Mouse (Mus musculus) CH12.LX (cell line): Measurements from ENCODE around the gene Dnah1. TPM values are rescaled to one million over a fixed set of nuclear protein-coding genes. Genes with fewer than 3 reads are reported as not detected.

ENCODE experiments used
- DNase-seq: peaks from one replicate; pipeline ENCODE4 v3.0.0-alpha.2; 2013; ENCODE audit errors: extremely low read depth
- H3K27ac ChIP-seq: 2 replicates; pipeline ENCODE4 v1.5.1; 2012; ENCODE audit warnings: low read depth, mild to moderate bottlenecking, control low read depth, moderate library complexity; ENCODE audit not compliant: insufficient read depth
- H3K27me3 ChIP-seq: replicated peaks from 2 replicates; pipeline ENCODE3; 2012; ENCODE audit warnings: inconsistent platforms
- H3K36me3 ChIP-seq, 2 experiments: replicated peaks in 1 of 2; 2 replicates each; pipeline versions ENCODE3 to v1.6.1; 2012; ENCODE audit warnings: inconsistent platforms in 1 of 2, low read length in 1 of 2, mild to moderate bottlenecking in 1 of 2, mixed read lengths in 1 of 2, moderate library complexity in 1 of 2; ENCODE audit not compliant: control insufficient read depth in 1 of 2, insufficient read depth in 1 of 2
- H3K4me1 ChIP-seq, 2 experiments: 2 replicates each; pipeline ENCODE4 v1.6.1; 2012; ENCODE audit warnings: inconsistent platforms in 1 of 2, moderate library complexity in 1 of 2; ENCODE audit not compliant: insufficient read depth in 2 of 2, control insufficient read depth in 1 of 2
- H3K4me2 ChIP-seq: 2 replicates; pipeline ENCODE4 v1.6.1; 2012; ENCODE audit warnings: low read depth, mild to moderate bottlenecking, control low read depth; ENCODE audit not compliant: poor library complexity, insufficient read depth, severe bottlenecking
- H3K4me3 ChIP-seq, 3 experiments: fragments of 150-350 bp in 1 of 3; sonication (generic) in 1 of 3; replicated peaks in 1 of 3; 2 replicates each; pipeline versions ENCODE3 to v1.5.1; 2011 to 2012; ENCODE audit warnings: low read depth in 2 of 3, low read length in 2 of 3, mild to moderate bottlenecking in 2 of 3, moderate library complexity in 2 of 3, control low read depth in 1 of 3, improper control_type of control experiment in 1 of 3, inconsistent platforms in 1 of 3, mixed read lengths in 1 of 3; ENCODE audit not compliant: poor library complexity in 1 of 3
- H3K79me2 ChIP-seq: replicated peaks from 2 replicates; pipeline ENCODE4 v1.6.1; 2012; ENCODE audit warnings: mild to moderate bottlenecking, moderate library complexity; ENCODE audit not compliant: control insufficient read depth, poor library complexity, insufficient read depth, severe bottlenecking; ENCODE audit errors: extremely low read depth
- H3K9ac ChIP-seq: 2 replicates; pipeline ENCODE4 v1.6.1; 2012; ENCODE audit warnings: low read depth, mild to moderate bottlenecking, control low read depth, moderate library complexity; ENCODE audit not compliant: insufficient read depth
- H3K9me3 ChIP-seq: replicated peaks from 2 replicates; pipeline ENCODE3; 2012; ENCODE audit warnings: low read length, inconsistent platforms, mixed read lengths
- BHLHE40 ChIP-seq: IDR thresholded peaks from 2 replicates; pipeline ENCODE4 v1.6.1; 2011; ENCODE audit warnings: mild to moderate bottlenecking, low read depth, low read length, improper control_type of control experiment
- CHD1 ChIP-seq: IDR thresholded peaks from 2 replicates; pipeline ENCODE4 v1.6.1; 2012; ENCODE audit warnings: low read depth, low read length, improper control_type of control experiment, inconsistent platforms
- CHD2 ChIP-seq: IDR thresholded peaks from 2 replicates; pipeline ENCODE4 v1.6.1; 2011; ENCODE audit warnings: low read length, improper control_type of control experiment
- CTCF ChIP-seq, 2 experiments: IDR thresholded peaks in 1 of 2; conservative IDR thresholded peaks in 1 of 2; 2 replicates each; pipeline ENCODE4 v1.5.1; 2011 to 2012; ENCODE audit warnings: low read depth in 2 of 2, low read length in 2 of 2, improper control_type of control experiment in 1 of 2, inconsistent platforms in 1 of 2, mild to moderate bottlenecking in 1 of 2, moderate library complexity in 1 of 2
- ELF1 ChIP-seq: IDR thresholded peaks from 2 replicates; pipeline ENCODE4 v1.6.1; 2014; ENCODE audit warnings: low read depth, mild to moderate bottlenecking, inconsistent platforms, low read length, improper control_type of control experiment
- EP300 ChIP-seq: IDR thresholded peaks from 2 replicates; pipeline ENCODE4 v1.6.1; 2011; ENCODE audit warnings: low read length, improper control_type of control experiment
- ETS1 ChIP-seq: conservative IDR thresholded peaks from 2 replicates; pipeline ENCODE4 v1.6.1; 2012; ENCODE audit warnings: low read depth, mild to moderate bottlenecking, inconsistent platforms, low read length, improper control_type of control experiment, moderate library complexity
- HCFC1 ChIP-seq: IDR thresholded peaks from 2 replicates; pipeline ENCODE4 v1.6.1; 2012; ENCODE audit warnings: low read depth, mild to moderate bottlenecking, inconsistent platforms, low read length, improper control_type of control experiment
- IRF4 ChIP-seq: IDR thresholded peaks from 2 replicates; pipeline ENCODE4 v1.6.1; 2014; ENCODE audit warnings: low read depth, mild to moderate bottlenecking, inconsistent platforms, low read length, improper control_type of control experiment
- JUN ChIP-seq: IDR thresholded peaks from 2 replicates; pipeline ENCODE4 v1.6.1; 2011; ENCODE audit warnings: low read depth, mild to moderate bottlenecking, low read length, improper control_type of control experiment, moderate library complexity; ENCODE audit not compliant: insufficient read depth
- KAT2A ChIP-seq: IDR thresholded peaks from 2 replicates; pipeline ENCODE4 v1.6.1; 2012; ENCODE audit warnings: low read length, improper control_type of control experiment, inconsistent platforms; ENCODE audit not compliant: insufficient replicate concordance
- MAFK ChIP-seq: IDR thresholded peaks from 2 replicates; pipeline ENCODE4 v1.6.1; 2011; ENCODE audit warnings: low read length, improper control_type of control experiment; ENCODE audit not compliant: insufficient replicate concordance
- MAZ ChIP-seq: IDR thresholded peaks from 2 replicates; pipeline ENCODE4 v1.6.1; 2012; ENCODE audit warnings: low read depth, mild to moderate bottlenecking, inconsistent platforms, low read length, improper control_type of control experiment, moderate library complexity
- MEF2A ChIP-seq: IDR thresholded peaks from 2 replicates; pipeline ENCODE4 v1.6.1; 2014; ENCODE audit warnings: low read depth, mild to moderate bottlenecking, inconsistent platforms, low read length, improper control_type of control experiment, borderline replicate concordance
- MXI1 ChIP-seq: IDR thresholded peaks from 2 replicates; pipeline ENCODE4 v1.6.1; 2011; ENCODE audit warnings: mild to moderate bottlenecking, low read depth, low read length, improper control_type of control experiment
- NELFE ChIP-seq: IDR thresholded peaks from 2 replicates; pipeline ENCODE4 v1.6.1; 2011; ENCODE audit warnings: low read depth, low read length, improper control_type of control experiment
- NRF1 ChIP-seq: IDR thresholded peaks from 2 replicates; pipeline ENCODE4 v1.6.1; 2014; ENCODE audit warnings: low read depth, mild to moderate bottlenecking, inconsistent platforms, low read length, improper control_type of control experiment, moderate library complexity
- PAX5 ChIP-seq: IDR thresholded peaks from 2 replicates; pipeline ENCODE4 v1.6.1; 2012; ENCODE audit warnings: low read length, inconsistent platforms, mixed read lengths
- POLR2A ChIP-seq: IDR thresholded peaks from 2 replicates; pipeline ENCODE4 v1.6.1; 2011; ENCODE audit warnings: low read depth, mild to moderate bottlenecking, improper control_type of control experiment, low read length
- RAD21 ChIP-seq: IDR thresholded peaks from 2 replicates; pipeline ENCODE4 v1.6.1; 2011; ENCODE audit warnings: low read depth, mild to moderate bottlenecking, low read length, improper control_type of control experiment, moderate library complexity
- RCOR1 ChIP-seq: conservative IDR thresholded peaks from 2 replicates; pipeline ENCODE4 v1.6.1; 2012; ENCODE audit warnings: low read depth, mild to moderate bottlenecking, inconsistent platforms, low read length, improper control_type of control experiment
- SIN3A ChIP-seq: IDR thresholded peaks from 2 replicates; pipeline ENCODE4 v1.6.1; 2012; ENCODE audit warnings: low read length, improper control_type of control experiment, inconsistent platforms
- TBP ChIP-seq: conservative IDR thresholded peaks from 2 replicates; pipeline ENCODE4 v1.6.1; 2011; ENCODE audit warnings: low read depth, low read length, improper control_type of control experiment
- TCF12 ChIP-seq: IDR thresholded peaks from 2 replicates; pipeline ENCODE4 v1.6.1; 2014; ENCODE audit warnings: low read depth, mild to moderate bottlenecking, inconsistent platforms, low read length, improper control_type of control experiment
- UBTF ChIP-seq: IDR thresholded peaks from 2 replicates; pipeline ENCODE4 v1.6.1; 2012; ENCODE audit warnings: low read depth, mild to moderate bottlenecking, inconsistent platforms, low read length, improper control_type of control experiment, moderate library complexity
- ZC3H11A ChIP-seq: IDR thresholded peaks from 2 replicates; pipeline ENCODE4 v1.6.1; 2012; ENCODE audit warnings: low read depth, mild to moderate bottlenecking, inconsistent platforms, low read length, improper control_type of control experiment
- ZKSCAN1 ChIP-seq: IDR thresholded peaks from 2 replicates; pipeline ENCODE4 v1.6.1; 2012; ENCODE audit warnings: low read depth, inconsistent platforms, low read length, improper control_type of control experiment, borderline replicate concordance
- ZMIZ1 ChIP-seq: IDR thresholded peaks from 2 replicates; pipeline ENCODE4 v1.6.1; 2012; ENCODE audit warnings: low read depth, mild to moderate bottlenecking, inconsistent platforms, low read length, improper control_type of control experiment
- ZNF384 ChIP-seq: IDR thresholded peaks from 2 replicates; pipeline ENCODE4 v1.6.1; 2012; ENCODE audit warnings: low read depth, low read length, improper control_type of control experiment, inconsistent platforms
- dilution Hi-C: fragments of 300-500 bp; cut with MboI; formaldehyde crosslinking; loops from 2 replicates; pipeline ENCODE4 v1.14.3; 2020; ENCODE audit warnings: low sequenced_read_pairs; ENCODE audit not compliant: extremely low pct_unique_long_range_greater_than_20kb, extremely low pct_ligation_motif_present
- in situ Hi-C: fragments of 300-500 bp; cut with MboI; formaldehyde crosslinking; loops from 3 replicates; pipeline ENCODE4 v1.14.3; 2019; ENCODE audit warnings: low sequenced_read_pairs, low pct_ligation_motif_present, low pct_unique_long_range_greater_than_20kb, mixed read lengths
- polyA plus RNA-seq: library from polyadenylated mRNA; unstranded; fragments of >175 nt; gene quantifications from 2 replicates; pipeline ENCODE4 v1.2.1, GENCODE M21; 2012; ENCODE audit warnings: low read depth; ENCODE audit not compliant: insufficient read length
- total RNA-seq, 2 experiments: library from RNA; depleted of rRNA; stranded (reverse); fragments of 300-350 nt in 1 of 2; fragments of >200 nt in 1 of 2; gene quantifications; 2 replicates each; pipeline ENCODE4 v1.2.3; 2012 to 2014

Gene Dnah1
- total and polyA plus RNA-seq, 3 experiments = 0.04 to 0.08 (median 0.06) TPM

- no peak overlapping the region for H3K4me3 ChIP-seq
- H3K4me1 ChIP-seq = peaks cover 15 to 29% of the 10 kb centered on the region in 2 experiments
- peak; percentile 41 for DNase-seq
- H3K36me3 ChIP-seq = peaks cover 0 to 7% of the 10 kb centered on the region in 2 experiments
- in situ Hi-C loops = no loop called here
- no peak overlapping the region for H3K27ac ChIP-seq
- peak overlapping the region; percentile 7; the same call in 1 of the 2 replicates for H3K9ac ChIP-seq
- no peaks in the 10 kb centered on the region for H3K9me3 ChIP-seq
- H3K27me3 ChIP-seq = peaks cover 14% of the 10 kb centered on the region
- H3K79me2 ChIP-seq = no peaks in the 10 kb centered on the region
- TF ChIP-seq RAD21 = no peak
- TF ChIP-seq MEF2A = peak; percentile 56; the same call in 1 of the 2 replicates
- 0 out of 2 replicates have a peak, but pooled peaks have one; percentile 40 for TF ChIP-seq KAT2A
- peak; percentile 27; the same call in 1 of the 2 replicates for TF ChIP-seq CHD2
- no peak for TF ChIP-seq UBTF
- peak; percentile 53; the same call in 1 of the 2 replicates for TF ChIP-seq BHLHE40
- TF ChIP-seq TCF12 = peak; percentile 75
- peak; percentile 60 for TF ChIP-seq EP300
- no peak for TF ChIP-seq TBP
- TF ChIP-seq POLR2A = peak; percentile 37; the same call in 1 of the 2 replicates
- no peak for TF ChIP-seq CTCF (conservative IDR thresholded peaks at IDR 0.05 in 1 of 2, IDR thresholded peaks at IDR 0.05 in 1 of 2; ENCODE audit: low read depth in 2 of 2, low read length in 2 of 2)
- TF ChIP-seq ZMIZ1 = no peak
- peak; percentile 53 for TF ChIP-seq ETS1
- no peak for TF ChIP-seq HCFC1
- TF ChIP-seq IRF4 = peak; percentile 61; the same call in 1 of the 2 replicates
- peak; percentile 53 for TF ChIP-seq ELF1
- TF ChIP-seq PAX5 = no peak
- no peak for TF ChIP-seq JUN
- TF ChIP-seq RCOR1 = 0 out of 2 replicates have a peak, but pooled peaks have one; percentile 49
- peak overlapping the region; percentile 38 for H3K4me2 ChIP-seq
- dilution Hi-C loops = no loop called here
These were observed 95.5 kb downstream of the Dnah1 start for GRCm38 (mm10) chr14:31228234-31228633.

- Histone ChIP-seq H3K4me3 (no peak overlapping the region), H3K4me1 (peaks cover 12 to 18% of the 10 kb centered on the region in 2 experiments), H3K79me2 (no peaks in the 10 kb centered on the region), H3K27me3 (peaks cover 13% of the 10 kb centered on the region), H3K9me3 (no peaks in the 10 kb centered on the region), H3K27ac (no peak overlapping the region), H3K36me3 (peaks cover 0 to 10% of the 10 kb centered on the region in 2 experiments), H3K4me2 (no peak overlapping the region), H3K9ac (no peak overlapping the region)
- dilution Hi-C loops (no loop called here), in situ Hi-C loops (no loop called here)
- no peak for TF ChIP-seq TBP
- TF ChIP-seq PAX5 = no peak
- TF ChIP-seq EP300 = no peak
- TF ChIP-seq ZKSCAN1 = no peak
- no peak for TF ChIP-seq SIN3A
- TF ChIP-seq ZNF384 = no peak
- TF ChIP-seq MAZ = no peak
- TF ChIP-seq MAFK = no peak
- no peak for TF ChIP-seq CHD1
- no peak for TF ChIP-seq JUN
- no peak for TF ChIP-seq MEF2A
- TF ChIP-seq NELFE = no peak
- no peak for TF ChIP-seq NRF1
- TF ChIP-seq ZC3H11A = no peak
- TF ChIP-seq MXI1 = no peak
- no peak for TF ChIP-seq TCF12
- no peak for DNase-seq
These were observed 96.7 kb downstream of the Dnah1 start for GRCm38 (mm10) chr14:31226978-31227377.
